Mouse (Mus musculus): ENCODE data around the gene Fmnl2.

DNA sequence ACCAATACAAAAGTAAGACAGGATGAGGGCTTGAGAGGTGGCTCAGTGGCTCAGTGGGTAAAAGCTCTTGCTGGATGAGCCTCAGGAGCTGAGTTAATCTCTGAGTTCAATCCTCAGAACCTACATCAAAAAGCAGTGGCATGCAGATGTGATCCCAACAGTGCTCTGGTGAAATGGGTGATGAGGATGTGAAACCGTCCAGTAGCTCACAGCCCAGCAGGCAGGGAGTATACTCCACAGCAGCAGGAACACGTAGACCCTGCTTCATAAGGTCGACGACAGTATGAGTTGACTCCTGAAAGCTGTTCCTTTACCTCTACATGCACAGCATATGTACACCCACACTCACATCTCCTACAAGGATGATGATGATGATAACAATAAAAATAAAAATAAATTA, 27.1 kb upstream of the Fmnl2 start:
- TF ChIP-seq CTCF (IDR thresholded peaks at IDR 0.05; ENCODE audit: control insufficient read depth, insufficient read depth, insufficient replicate concordance, low read depth, low read length) (no peak), POLR2A (IDR thresholded peaks at IDR 0.05; ENCODE audit: control insufficient read depth, low read depth, low read length) (no peak)

Measured in testis, adult 2 months (tissue).